Mouse (Mus musculus): ENCODE measurements around the gene Tm2d3. TPM values are rescaled to one million over a fixed set of nuclear protein-coding genes. Genes with fewer than 3 reads are reported as not detected.
A peak's percentile ranks its signal among the peaks of the same experiment; 100 is the strongest.

The Tm2d3 gene
- 78.0 and 87.3 TPM in 2 replicates for polyA plus RNA-seq (2015; fragmentation: Nextera tagmentation; extraction: Ambion mirVana)

DNA sequence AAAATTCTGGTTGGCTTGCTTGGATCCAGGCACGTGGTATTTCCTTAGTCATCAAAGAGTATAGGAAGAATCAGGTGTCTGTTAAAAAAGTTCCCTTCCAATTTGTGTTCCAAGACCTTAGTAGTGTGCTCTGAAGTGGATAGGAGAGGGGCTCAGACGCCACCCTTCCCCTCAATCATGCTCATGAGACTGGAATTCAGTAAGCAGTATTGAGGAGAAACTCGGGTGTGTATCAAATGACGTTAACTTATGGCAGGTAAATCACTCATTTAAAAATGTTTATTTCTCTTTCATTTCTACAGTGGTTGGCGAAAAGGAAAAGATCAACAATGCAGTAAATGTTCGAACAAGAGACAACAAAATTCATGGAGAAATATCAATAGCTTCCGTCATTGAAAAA lies at the start of gene Tm2d3:
Gene Tm2d3, plus strand, starts transcription at position 301 of the 400 bp plus-strand sequence.
- no peak within 1 kb of the TSS for H3K4me2 ChIP-seq (ENCODE audit: low read depth, low read length)
- no peak for ATAC-seq
- no peaks in the 10 kb centered on the region for H3K27me3 ChIP-seq (replicated peaks; ENCODE audit: control insufficient read depth, insufficient read depth, low read length)
- H3K36me3 ChIP-seq (ENCODE audit: control insufficient read depth, insufficient read depth, low read length), result no peaks in the 10 kb centered on the region
- no peaks in the 10 kb centered on the region for H3K9me3 ChIP-seq (ENCODE audit: control insufficient read depth, low read length)
- 88% methylated on average over 7 of the region's 7 CpGs for WGBS
- no peak within 1 kb of the TSS for H3K27ac ChIP-seq (ENCODE audit: low read length)
- no peak within 1 kb of the TSS for H3K4me3 ChIP-seq (ENCODE audit: low read length)
- no peak within 1 kb of the TSS for H3K9ac ChIP-seq (ENCODE audit: low read depth, low read length)
- peaks cover 20% of the 10 kb centered on the region for H3K4me1 ChIP-seq (ENCODE audit: control insufficient read depth, insufficient read depth, low read length)

DNA sequence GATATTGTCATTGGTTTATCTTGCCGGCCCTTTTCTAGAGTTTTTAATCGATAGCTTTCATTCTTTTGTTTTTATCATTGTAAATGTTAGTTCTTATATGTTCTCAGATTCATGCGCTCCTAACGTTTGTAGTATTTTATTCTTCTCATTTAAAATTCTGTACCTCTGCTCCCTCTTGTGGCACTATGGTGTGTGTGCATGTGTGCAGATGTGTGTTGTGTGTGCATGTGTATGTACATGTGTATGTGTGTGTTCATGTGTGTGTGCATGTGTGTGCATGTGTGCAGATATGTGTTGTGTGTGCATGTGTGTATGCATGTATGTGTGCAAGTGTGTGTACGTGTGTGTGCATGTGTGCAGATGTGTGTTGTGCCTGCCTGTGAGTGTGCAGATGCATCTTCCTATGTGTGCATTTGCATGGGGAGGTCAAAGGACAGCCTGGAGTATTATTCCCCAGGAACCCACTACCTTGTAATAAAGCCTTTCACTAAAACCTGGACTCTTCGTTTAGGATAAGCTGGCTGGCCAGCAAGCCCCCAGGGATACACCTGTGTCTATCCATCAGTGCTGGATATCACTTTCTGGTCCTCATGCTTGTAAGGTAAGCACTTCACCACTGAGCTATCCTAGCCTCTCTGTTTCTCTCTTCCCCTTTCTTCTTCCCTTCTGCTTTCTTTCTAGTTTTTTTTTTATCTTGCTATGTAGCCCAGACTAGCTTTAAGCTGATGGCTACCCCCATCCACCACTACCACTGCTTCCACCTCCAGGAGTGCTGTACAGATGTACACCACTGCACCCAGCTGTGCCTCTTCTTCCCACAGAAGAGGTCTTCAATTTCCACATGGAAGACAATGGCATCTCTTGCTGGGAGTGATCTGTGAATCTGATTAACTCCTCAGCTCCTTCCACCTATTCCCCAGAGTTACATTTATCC lies 48.3 kb upstream of the Tm2d3 start:
- no peaks in the 10 kb centered on the region for H3K9me3 ChIP-seq (ENCODE audit: control insufficient read depth, low read length)
- 71% methylated on average over 6 of the region's 6 CpGs for WGBS
- H3K4me3 ChIP-seq (ENCODE audit: low read length), result no peak overlapping the region
- H3K4me1 ChIP-seq (ENCODE audit: control insufficient read depth, insufficient read depth, low read length), result peaks cover 4% of the 10 kb centered on the region; the same call in 1 of the 2 replicates
- H3K27me3 ChIP-seq (replicated peaks; ENCODE audit: control insufficient read depth, insufficient read depth, low read length), result no peaks in the 10 kb centered on the region
- H3K36me3 ChIP-seq (ENCODE audit: control insufficient read depth, insufficient read depth, low read length), result no peaks in the 10 kb centered on the region
- no peak overlapping the region for H3K4me2 ChIP-seq (ENCODE audit: low read depth, low read length)
- H3K27ac ChIP-seq (ENCODE audit: low read length), result no peak overlapping the region
- no peak for ATAC-seq
- no peak overlapping the region for H3K9ac ChIP-seq (ENCODE audit: low read depth, low read length)

DNA sequence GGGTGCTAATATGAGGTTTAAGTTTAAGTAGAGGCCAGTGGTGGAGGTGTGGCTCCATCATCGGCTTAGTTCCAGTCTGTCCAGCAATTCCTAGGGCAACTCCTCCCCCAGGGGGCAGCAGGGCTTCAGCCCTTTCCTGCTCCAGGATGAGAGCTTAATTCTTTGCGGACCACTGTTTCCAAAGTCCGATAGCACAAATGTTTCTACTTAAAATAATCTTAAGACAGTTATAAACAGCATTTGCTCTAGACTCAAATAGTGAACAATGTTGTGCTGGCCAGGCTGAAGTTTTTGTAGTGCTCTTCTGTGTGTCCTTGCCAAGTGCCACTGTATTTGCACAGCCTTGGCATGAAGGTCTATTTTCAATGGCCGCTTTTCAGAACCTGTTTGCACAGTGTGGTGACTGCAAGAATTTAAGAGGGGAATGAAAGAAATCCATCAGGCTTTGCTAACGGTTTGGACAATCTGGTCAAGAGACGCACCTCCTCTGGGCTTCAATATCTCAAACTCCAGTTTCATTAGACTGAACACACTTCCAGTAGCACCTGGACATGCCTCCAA lies 47.0 kb upstream of the Tm2d3 start:
- WGBS, result 33% methylated on average over 6 of the region's 6 CpGs
- peak overlapping the region; percentile 92 for H3K4me2 ChIP-seq (ENCODE audit: low read depth, low read length)
- H3K9ac ChIP-seq (ENCODE audit: low read depth, low read length), result no peak overlapping the region
- peaks cover 4% of the 10 kb centered on the region; the same call in 1 of the 2 replicates for H3K4me1 ChIP-seq (ENCODE audit: control insufficient read depth, insufficient read depth, low read length)
- no peaks in the 10 kb centered on the region for H3K9me3 ChIP-seq (ENCODE audit: control insufficient read depth, low read length)
- no peaks in the 10 kb centered on the region for H3K36me3 ChIP-seq (ENCODE audit: control insufficient read depth, insufficient read depth, low read length)
- H3K4me3 ChIP-seq (ENCODE audit: low read length), result peak overlapping the region; percentile 73
- ATAC-seq, result no peak
- no peaks in the 10 kb centered on the region for H3K27me3 ChIP-seq (replicated peaks; ENCODE audit: control insufficient read depth, insufficient read depth, low read length)
- H3K27ac ChIP-seq (ENCODE audit: low read length), result no peak overlapping the region

- under 1% methylated on average over 58 of the region's 64 CpGs for WGBS
- H3K4me2 ChIP-seq (ENCODE audit: low read depth, low read length), result peak within 1 kb of the TSS; percentile 92
- no peaks in the 10 kb centered on the region for H3K9me3 ChIP-seq (ENCODE audit: control insufficient read depth, low read length)
- H3K36me3 ChIP-seq (ENCODE audit: control insufficient read depth, insufficient read depth, low read length), result peaks cover 3% of the 10 kb centered on the region; the same call in 1 of the 2 replicates
- peak; percentile 98 for ATAC-seq
- peak within 1 kb of the TSS; percentile 75 for H3K27ac ChIP-seq (ENCODE audit: low read length)
- H3K27me3 ChIP-seq (replicated peaks; ENCODE audit: control insufficient read depth, insufficient read depth, low read length), result no peaks in the 10 kb centered on the region
- peaks cover 4% of the 10 kb centered on the region; the same call in 1 of the 2 replicates for H3K4me1 ChIP-seq (ENCODE audit: control insufficient read depth, insufficient read depth, low read length)
- peak within 1 kb of the TSS; percentile 73 for H3K4me3 ChIP-seq (ENCODE audit: low read length)
- peak within 1 kb of the TSS; percentile 82 for H3K9ac ChIP-seq (ENCODE audit: low read depth, low read length)
Observed at GRCm38 (mm10) chr7:65644643-65645351, 46.2 kb upstream of the Tm2d3 start, which contains the start of gene Tarsl2. Tarsl2 (plus strand) TSS chr7:65644898.

DNA sequence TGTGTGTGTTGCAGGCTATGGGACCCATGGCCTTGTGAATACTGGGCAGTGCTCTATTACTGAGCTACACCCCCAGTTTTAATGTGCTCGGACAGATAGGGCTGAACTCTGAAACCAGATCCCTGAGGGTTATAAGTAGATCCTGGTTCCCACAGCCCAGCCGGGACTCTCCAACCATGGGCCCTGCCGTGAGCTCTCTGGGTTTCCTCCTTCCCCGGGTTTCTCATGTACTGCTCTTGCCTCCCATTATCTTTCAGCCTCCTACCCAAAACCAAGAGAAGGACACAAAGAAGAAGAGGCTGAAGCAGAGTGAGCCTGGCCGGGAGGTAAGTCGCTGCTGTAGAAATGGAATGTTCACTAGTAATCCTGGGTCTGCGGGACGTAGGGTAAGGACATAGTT lies 45.0 kb upstream of the Tm2d3 start:
- Histone ChIP-seq H3K36me3 (ENCODE audit: control insufficient read depth, insufficient read depth, low read length) (peaks cover 3% of the 10 kb centered on the region; the same call in 1 of the 2 replicates), H3K9me3 (ENCODE audit: control insufficient read depth, low read length) (no peaks in the 10 kb centered on the region), H3K27ac (ENCODE audit: low read length) (no peak overlapping the region), H3K27me3 (replicated peaks; ENCODE audit: control insufficient read depth, insufficient read depth, low read length) (no peaks in the 10 kb centered on the region), H3K4me2 (ENCODE audit: low read depth, low read length) (no peak overlapping the region), H3K4me3 (ENCODE audit: low read length) (no peak overlapping the region), H3K4me1 (ENCODE audit: control insufficient read depth, insufficient read depth, low read length) (peaks cover 4% of the 10 kb centered on the region; the same call in 1 of the 2 replicates), H3K9ac (ENCODE audit: low read depth, low read length) (no peak overlapping the region)
- 88% methylated on average over 8 of the region's 8 CpGs for WGBS
- no peak for ATAC-seq

DNA sequence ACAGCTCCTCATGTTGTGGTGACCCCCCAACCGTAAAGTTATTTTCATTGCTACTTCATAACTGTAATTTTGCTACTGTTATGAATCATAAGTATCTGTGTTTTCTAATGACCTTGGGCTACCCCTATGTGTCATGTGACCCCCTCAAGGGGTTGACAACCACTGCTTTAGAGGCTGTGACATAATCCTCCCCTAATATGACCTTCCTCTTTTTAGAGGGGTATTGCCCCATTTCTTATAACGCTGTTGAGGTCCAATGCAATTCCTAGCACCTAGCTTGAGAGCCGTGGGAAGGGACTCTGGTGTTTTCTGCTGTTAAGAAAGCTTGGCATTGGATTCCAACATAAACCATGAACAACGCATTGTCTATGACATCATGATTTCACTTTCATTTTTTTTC lies 40.3 kb upstream of the Tm2d3 start:
- Histone ChIP-seq H3K4me1 (ENCODE audit: control insufficient read depth, insufficient read depth, low read length) (no peaks in the 10 kb centered on the region), H3K9ac (ENCODE audit: low read depth, low read length) (no peak overlapping the region), H3K27me3 (replicated peaks; ENCODE audit: control insufficient read depth, insufficient read depth, low read length) (no peaks in the 10 kb centered on the region), H3K27ac (ENCODE audit: low read length) (no peak overlapping the region), H3K4me3 (ENCODE audit: low read length) (no peak overlapping the region), H3K4me2 (ENCODE audit: low read depth, low read length) (no peak overlapping the region), H3K36me3 (ENCODE audit: control insufficient read depth, insufficient read depth, low read length) (peaks cover 3% of the 10 kb centered on the region; the same call in 1 of the 2 replicates), H3K9me3 (ENCODE audit: control insufficient read depth, low read length) (no peaks in the 10 kb centered on the region)
- 87% methylated on average over 4 of the region's 4 CpGs for WGBS
- ATAC-seq, result no peak

- no peak overlapping the region for H3K4me2 ChIP-seq (ENCODE audit: low read depth, low read length)
- WGBS, result 92% methylated on average over 2 of the region's 2 CpGs
- H3K9ac ChIP-seq (ENCODE audit: low read depth, low read length), result no peak overlapping the region
- H3K4me3 ChIP-seq (ENCODE audit: low read length), result no peak overlapping the region
- no peaks in the 10 kb centered on the region for H3K9me3 ChIP-seq (ENCODE audit: control insufficient read depth, low read length)
- H3K36me3 ChIP-seq (ENCODE audit: control insufficient read depth, insufficient read depth, low read length), result no peaks in the 10 kb centered on the region
- no peaks in the 10 kb centered on the region for H3K4me1 ChIP-seq (ENCODE audit: control insufficient read depth, insufficient read depth, low read length)
- H3K27ac ChIP-seq (ENCODE audit: low read length), result no peak overlapping the region
- H3K27me3 ChIP-seq (replicated peaks; ENCODE audit: control insufficient read depth, insufficient read depth, low read length), result no peaks in the 10 kb centered on the region
- ATAC-seq, result no peak
Observed at GRCm38 (mm10) chr7:65657490-65658120, 33.4 kb upstream of the Tm2d3 start.

DNA sequence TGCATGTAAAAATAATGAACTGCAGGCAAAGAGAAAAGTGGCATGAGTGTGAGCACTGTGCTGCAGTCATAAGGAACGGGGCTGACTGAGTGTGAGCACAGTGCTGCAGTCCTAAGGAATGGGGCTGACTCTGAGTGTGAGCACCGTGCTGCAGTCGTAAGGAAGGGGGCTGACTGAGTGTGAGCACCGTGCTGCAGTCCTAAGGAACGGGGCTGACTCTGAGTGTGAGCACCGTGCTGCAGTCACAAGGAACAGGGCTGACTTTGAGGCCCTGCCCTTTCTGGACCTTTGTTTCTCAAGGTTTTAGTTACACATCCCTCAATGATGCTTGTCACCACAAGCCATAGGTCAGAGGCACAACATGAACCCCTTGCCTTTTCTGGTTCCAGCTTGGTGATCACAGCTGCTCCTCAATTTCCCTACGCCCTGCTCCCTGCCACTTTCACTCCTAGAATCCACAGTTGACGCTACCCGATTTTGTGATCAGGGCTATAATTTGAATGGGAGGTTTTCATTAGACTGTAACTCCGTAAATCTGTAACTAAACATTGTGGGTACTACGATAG lies 27.7 kb upstream of the Tm2d3 start:
- no peak overlapping the region for H3K4me2 ChIP-seq (ENCODE audit: low read depth, low read length)
- H3K4me3 ChIP-seq (ENCODE audit: low read length), result no peak overlapping the region
- no peaks in the 10 kb centered on the region for H3K4me1 ChIP-seq (ENCODE audit: control insufficient read depth, insufficient read depth, low read length)
- 84% methylated on average over 11 of the region's 11 CpGs for WGBS
- H3K27ac ChIP-seq (ENCODE audit: low read length), result no peak overlapping the region
- H3K9ac ChIP-seq (ENCODE audit: low read depth, low read length), result no peak overlapping the region
- H3K36me3 ChIP-seq (ENCODE audit: control insufficient read depth, insufficient read depth, low read length), result 0 out of 2 replicates have a peak, but pooled peaks cover 3% of the 10 kb centered on the region
- H3K9me3 ChIP-seq (ENCODE audit: control insufficient read depth, low read length), result no peaks in the 10 kb centered on the region
- H3K27me3 ChIP-seq (replicated peaks; ENCODE audit: control insufficient read depth, insufficient read depth, low read length), result no peaks in the 10 kb centered on the region
- ATAC-seq, result no peak
